Mouse (Mus musculus): Measurements from ENCODE around the gene Adgrl1.

- TF ChIP-seq ZC3H11A (IDR thresholded peaks at IDR 0.05; ENCODE audit: borderline replicate concordance, low read depth, low read length) = no peak
- TF ChIP-seq HCFC1 (IDR thresholded peaks at IDR 0.05; ENCODE audit: borderline replicate concordance, insufficient read depth, low read length) = no peak
- TF ChIP-seq MAFK (IDR thresholded peaks at IDR 0.05; ENCODE audit: insufficient read depth, low read depth, low read length) = no peak
Observed at GRCm38 (mm10) chr8:83911809-83912731, 12.2 kb downstream of the Adgrl1 start.
